Mouse (Mus musculus) thymus, adult 2 months (tissue): ENCODE results near the gene Kcnq5. TPM values are rescaled to one million over a fixed set of nuclear protein-coding genes. Genes with fewer than 3 reads are reported as not detected.

ENCODE experiments used
- DNase-seq: peaks from one replicate; pipeline ENCODE4 v3.0.0; 2021
- H3K27ac ChIP-seq: fragments of 200-500 bp; 2 replicates; pipeline ENCODE4 v1.5.1; 2012; ENCODE audit warnings: low read length, control low read depth; ENCODE audit not compliant: control insufficient read depth, insufficient read depth
- H3K27me3 ChIP-seq: fragments of 200-500 bp; 2 replicates; pipeline ENCODE4 v1.6.1; 2012; ENCODE audit warnings: mild to moderate bottlenecking, low read length, moderate library complexity, mixed read lengths; ENCODE audit not compliant: control insufficient read depth, insufficient read depth
- H3K36me3 ChIP-seq: fragments of 200-500 bp; 2 replicates; pipeline ENCODE4 v1.6.1; 2012; ENCODE audit warnings: mild to moderate bottlenecking, low read length, moderate library complexity; ENCODE audit not compliant: control insufficient read depth, insufficient read depth
- H3K4me1 ChIP-seq: fragments of 200-500 bp; replicated peaks from 2 replicates; pipeline ENCODE4 v1.6.1; 2012; ENCODE audit warnings: low read length; ENCODE audit not compliant: control insufficient read depth, insufficient read depth
- H3K4me3 ChIP-seq: fragments of 200-500 bp; 2 replicates; pipeline ENCODE4 v1.5.1; 2012; ENCODE audit warnings: mild to moderate bottlenecking, low read length, control low read depth, moderate library complexity; ENCODE audit not compliant: control insufficient read depth, insufficient read depth
- CTCF ChIP-seq: fragments of 200-500 bp; IDR thresholded peaks from 2 replicates; pipeline ENCODE4 v1.5.1; 2012; ENCODE audit warnings: mild to moderate bottlenecking, control low read depth, low read length, moderate library complexity, borderline replicate concordance; ENCODE audit not compliant: control insufficient read depth, poor library complexity, insufficient read depth; ENCODE audit errors: extremely low read depth
- POLR2A ChIP-seq: fragments of 200-500 bp; IDR thresholded peaks from 2 replicates; pipeline ENCODE4 v1.6.1; 2012; ENCODE audit warnings: mild to moderate bottlenecking, low read length, control low read depth, moderate library complexity; ENCODE audit not compliant: control insufficient read depth, poor library complexity, insufficient read depth; ENCODE audit errors: extremely low read depth
- WGBS: fragments of 180-500 bp; shearing (Covaris S2); methylation state at CpG from one replicate; pipeline ENCODE4 v1.1.7; 2018; 5-methylcytosine and 5-hydroxymethylcytosine counted together
- polyA plus RNA-seq: library from polyadenylated mRNA; depleted of rRNA; stranded (reverse); fragments of >200 nt; gene quantifications from 2 replicates; pipeline ENCODE4 v1.2.3, GENCODE M21; 2012

The Kcnq5 gene
- polyA plus RNA-seq, 1 experiment, result 0.62 TPM

GRCm38 (mm10) chr1:21506665-21507064, 455.1 kb downstream of the Kcnq5 start:
- TF ChIP-seq CTCF (no peak), POLR2A (no peak)
- DNase-seq, result no peak

DNA sequence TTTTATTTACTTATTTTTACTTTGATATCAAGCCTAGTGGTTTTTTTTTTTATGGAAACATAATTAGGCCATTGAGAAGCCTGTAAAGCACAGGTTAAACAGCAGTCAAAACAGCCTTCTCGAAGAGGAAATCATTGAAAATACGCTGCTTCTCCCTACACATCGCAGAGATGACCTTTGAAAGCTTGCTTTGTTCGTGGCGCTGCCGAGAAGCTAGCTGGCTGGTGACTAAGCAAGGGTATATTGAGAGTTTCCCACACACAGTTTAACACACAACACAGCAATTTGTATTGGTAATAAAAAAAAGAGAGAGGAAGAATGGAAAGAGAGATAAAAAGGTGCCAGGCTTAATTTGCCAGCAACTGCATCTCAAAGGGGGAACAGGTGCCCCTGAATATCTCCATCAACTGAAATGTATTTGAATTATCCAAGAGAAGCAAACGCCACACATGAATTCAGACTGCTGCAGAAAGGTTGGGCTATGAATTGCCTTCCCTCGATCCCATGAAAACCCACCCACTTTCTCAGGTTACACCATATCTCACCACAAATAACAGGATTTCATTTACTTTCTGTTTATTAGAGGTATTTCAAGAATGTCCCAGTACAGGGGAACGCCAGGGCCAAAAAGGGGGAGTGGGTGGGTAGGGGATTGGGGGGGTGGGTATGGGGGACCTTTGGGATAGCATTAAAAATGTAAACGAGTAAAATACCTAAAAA, 461.8 kb downstream of the Kcnq5 start:
- no peaks in the 10 kb centered on the region for H3K4me1 ChIP-seq
- no peaks in the 10 kb centered on the region for H3K36me3 ChIP-seq
- H3K27me3 ChIP-seq, result no peaks in the 10 kb centered on the region
- DNase-seq, result no peak
- H3K27ac ChIP-seq, result no peak overlapping the region
- no peak overlapping the region for H3K4me3 ChIP-seq
- TF ChIP-seq CTCF (no peak), POLR2A (no peak)
- WGBS, result 81% methylated on average over 10 of the region's 10 CpGs

More at GRCm38 (mm10) chr1:21506665-21507064, 455.1 kb downstream of the Kcnq5 start:
- WGBS, result 92% methylated on average over 7 of the region's 7 CpGs
- Histone ChIP-seq H3K4me1 (no peaks in the 10 kb centered on the region), H3K27me3 (no peaks in the 10 kb centered on the region), H3K4me3 (no peak overlapping the region), H3K27ac (no peak overlapping the region), H3K36me3 (no peaks in the 10 kb centered on the region)

DNA sequence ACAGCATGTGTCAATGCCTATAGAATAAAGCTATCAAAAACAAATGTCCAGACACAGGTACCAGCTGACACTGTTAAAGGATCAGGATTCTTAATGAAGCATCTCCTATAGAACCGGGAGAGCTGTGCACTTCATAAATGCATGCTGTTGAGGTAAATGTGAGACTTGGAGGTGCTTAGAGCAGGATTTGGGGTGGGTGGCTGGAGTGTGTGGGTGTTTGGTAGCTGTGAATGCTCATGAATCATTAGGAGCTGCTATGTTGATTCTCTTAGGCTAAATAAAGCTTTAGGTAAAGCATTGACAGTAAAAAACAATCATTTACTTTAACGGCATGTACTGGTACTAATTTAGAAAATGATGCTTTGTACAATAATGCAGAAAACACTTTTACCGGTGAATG, 465.4 kb downstream of the Kcnq5 start:
- 95% methylated on average over 3 of the region's 3 CpGs for WGBS
- TF ChIP-seq POLR2A (no peak), CTCF (no peak)
- H3K4me3 ChIP-seq, result no peak overlapping the region
- H3K27me3 ChIP-seq, result no peaks in the 10 kb centered on the region
- H3K27ac ChIP-seq, result no peak overlapping the region
- no peaks in the 10 kb centered on the region for H3K36me3 ChIP-seq
- H3K4me1 ChIP-seq, result no peaks in the 10 kb centered on the region
- DNase-seq, result no peak

- H3K4me1 ChIP-seq, result no peaks in the 10 kb centered on the region
- no peak for TF ChIP-seq POLR2A
- over 99% methylated on average over 3 of the region's 3 CpGs for WGBS
Measured at GRCm38 (mm10) chr1:21488645-21489044, 473.1 kb downstream of the Kcnq5 start.

DNA sequence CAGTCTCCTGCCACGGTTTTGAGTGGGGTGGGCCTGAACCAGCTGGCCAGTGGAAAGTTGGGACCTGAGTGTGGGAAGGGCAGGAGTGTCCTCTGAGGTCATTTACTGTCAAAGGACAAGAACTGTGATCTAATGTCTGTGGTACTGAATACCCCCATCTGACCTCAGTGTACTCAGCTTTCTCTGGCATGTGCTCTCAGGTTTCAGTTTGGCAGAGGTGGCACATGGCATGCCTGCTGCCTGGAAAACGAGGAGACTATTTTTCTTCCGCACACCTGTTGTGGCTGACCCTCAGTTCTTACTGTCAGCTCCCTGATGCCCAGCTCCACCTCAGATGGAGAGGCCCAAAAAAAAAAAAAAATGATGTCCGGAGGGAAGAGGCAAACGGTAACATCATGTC, 475.5 kb downstream of the Kcnq5 start:
- H3K27me3 ChIP-seq, result no peaks in the 10 kb centered on the region
- H3K4me1 ChIP-seq, result no peaks in the 10 kb centered on the region
- H3K4me3 ChIP-seq, result no peak overlapping the region
- no peak for DNase-seq
- 90% methylated on average over 5 of the region's 5 CpGs for WGBS
- TF ChIP-seq CTCF (no peak), POLR2A (no peak)
- H3K27ac ChIP-seq, result no peak overlapping the region
- H3K36me3 ChIP-seq, result no peaks in the 10 kb centered on the region

More at GRCm38 (mm10) chr1:21488645-21489044, 473.1 kb downstream of the Kcnq5 start:
- no peak for DNase-seq
- Histone ChIP-seq H3K4me3 (no peak overlapping the region), H3K27ac (no peak overlapping the region), H3K36me3 (no peaks in the 10 kb centered on the region), H3K27me3 (no peaks in the 10 kb centered on the region)

DNA sequence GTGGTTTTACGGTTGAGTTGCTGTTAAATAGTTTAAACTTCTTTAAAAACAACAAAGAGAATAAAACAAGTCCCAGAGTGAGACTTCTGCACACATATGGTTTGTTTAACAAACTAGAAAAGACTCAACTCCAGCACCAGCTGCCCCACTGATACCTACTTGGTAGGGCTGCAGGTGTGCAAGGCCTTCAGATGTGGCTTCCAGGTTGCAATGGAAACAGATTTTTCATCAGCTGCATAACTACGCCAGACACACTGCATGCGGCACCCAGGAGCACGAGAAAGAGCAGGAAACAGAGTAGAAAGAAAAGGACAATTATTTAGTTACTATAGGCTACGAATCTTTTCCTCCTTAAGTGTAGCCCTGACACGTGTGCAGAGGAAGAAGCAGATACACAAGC, 492.4 kb downstream of the Kcnq5 start:
- H3K36me3 ChIP-seq, result no peaks in the 10 kb centered on the region
- H3K27ac ChIP-seq, result no peak overlapping the region; the same call in none of the 2 replicates
- peaks cover 11% of the 10 kb centered on the region for H3K4me1 ChIP-seq
- peak; percentile 75 for DNase-seq
- no peak overlapping the region for H3K4me3 ChIP-seq
- H3K27me3 ChIP-seq, result no peaks in the 10 kb centered on the region
- 3% methylated on average over 6 of the region's 6 CpGs for WGBS
- TF ChIP-seq CTCF (no peak), POLR2A (no peak)

- no peak overlapping the region for H3K4me3 ChIP-seq
- no peak overlapping the region for H3K27ac ChIP-seq
- no peak for TF ChIP-seq POLR2A
- TF ChIP-seq CTCF, result no peak
- peaks cover 11% of the 10 kb centered on the region for H3K4me1 ChIP-seq
- no peak for DNase-seq
- H3K36me3 ChIP-seq, result no peaks in the 10 kb centered on the region
- WGBS, result 98% methylated on average over 4 of the region's 4 CpGs
- no peaks in the 10 kb centered on the region for H3K27me3 ChIP-seq
Measured at GRCm38 (mm10) chr1:21466431-21466830, 495.3 kb downstream of the Kcnq5 start.
